Mouse (Mus musculus) embryo, embryonic 10 days (tissue): ENCODE measurements around the gene Bmp5.

Experiments
- DNase-seq: peaks from one replicate; pipeline ENCODE4 v3.0.0-alpha.2; 2015; ENCODE audit warnings: low spot score

Gene Bmp5

GRCm38 (mm10) chr9:75840841-75841240, 65.7 kb downstream of the Bmp5 start:
- no peak for DNase-seq

DNA sequence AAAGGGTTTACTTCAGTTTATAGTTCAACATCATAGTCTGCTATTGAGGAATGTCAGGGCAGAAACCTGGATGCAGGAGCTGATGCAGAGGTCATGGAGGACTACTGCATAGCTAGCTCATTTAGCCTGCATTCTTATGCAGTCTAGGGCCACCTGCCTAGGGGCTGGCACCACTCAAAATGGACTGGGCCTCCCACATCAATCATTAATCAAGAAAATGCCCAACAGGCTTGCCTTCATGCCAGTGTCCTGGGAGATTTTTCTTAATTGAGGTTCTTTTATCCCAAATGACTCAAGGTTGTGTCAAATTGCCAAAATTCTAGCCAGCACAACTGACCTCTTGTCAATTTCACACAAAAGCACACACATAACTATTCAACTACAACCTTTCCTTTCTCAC, 70.8 kb downstream of the Bmp5 start:
- no peak for DNase-seq

DNA sequence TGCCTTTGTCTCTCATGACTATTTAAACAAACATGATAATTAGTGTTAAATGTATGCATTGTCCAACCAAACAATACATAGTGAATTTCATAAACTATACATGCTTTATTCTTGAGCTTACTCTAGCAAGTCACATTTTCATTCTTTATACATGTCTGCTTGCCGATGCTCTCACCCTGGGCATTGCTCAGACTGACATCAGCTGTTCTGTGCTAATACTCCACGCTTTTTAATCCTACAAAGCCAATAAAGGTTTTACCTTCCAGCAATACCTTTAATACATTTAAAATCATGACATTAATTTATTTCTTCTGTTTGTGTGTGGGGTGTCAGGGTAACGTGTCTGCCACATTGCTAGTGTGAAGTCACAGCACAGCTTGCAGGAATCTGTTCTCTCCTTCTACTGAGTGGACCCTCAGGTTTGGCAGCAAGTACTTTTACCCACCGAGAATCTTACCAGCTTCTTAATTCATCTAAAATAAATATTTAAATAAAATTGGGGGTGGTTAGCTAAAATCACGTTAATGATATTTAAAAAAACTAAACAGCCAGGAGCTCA, 75.6 kb downstream of the Bmp5 start:
- DNase-seq: no peak

DNA sequence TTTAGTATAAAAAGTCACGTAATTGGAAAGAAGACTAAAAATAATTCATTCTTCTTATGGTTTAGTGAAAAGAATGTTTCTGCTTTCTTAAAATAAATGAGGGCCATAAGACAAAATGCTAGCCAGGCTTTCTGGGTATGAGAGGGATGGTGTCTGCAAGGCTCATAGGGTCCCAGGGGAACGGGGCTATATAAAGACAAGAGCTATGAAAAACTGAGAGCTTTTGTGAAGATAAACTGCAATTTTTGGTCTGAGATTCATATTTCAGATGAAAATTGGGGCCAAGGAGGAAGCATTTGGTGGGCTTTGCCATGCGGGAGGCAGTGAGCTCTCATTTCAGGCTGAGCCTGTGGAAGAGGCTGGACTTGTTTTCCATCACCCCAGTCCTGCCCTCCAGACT, 83.0 kb downstream of the Bmp5 start:
- no peak for DNase-seq

DNA sequence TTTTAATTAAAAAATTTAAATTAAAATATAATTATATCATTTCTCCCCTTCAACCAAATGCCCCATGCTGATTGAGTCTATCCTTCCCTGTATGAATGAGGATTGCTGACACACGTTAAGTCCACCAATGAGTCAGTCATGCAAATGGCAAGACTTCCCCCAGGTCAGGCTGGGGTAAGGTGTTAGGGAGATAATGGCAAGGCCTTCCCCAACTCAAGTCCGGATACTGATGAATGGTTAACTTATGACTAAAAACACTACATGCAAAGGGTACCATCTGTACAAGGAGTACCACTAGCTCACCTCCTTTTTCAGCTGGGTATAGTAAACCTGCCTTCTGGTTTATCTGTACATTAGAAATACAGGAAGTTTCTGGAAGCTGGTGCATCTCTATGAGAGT, 83.8 kb downstream of the Bmp5 start:
- DNase-seq: no peak

GRCm38 (mm10) chr9:75870332-75871177, 95.4 kb downstream of the Bmp5 start:
- DNase-seq: no peak

- DNase-seq: no peak
Measured at GRCm38 (mm10) chr9:75876333-75876732, 101.2 kb downstream of the Bmp5 start.

DNA sequence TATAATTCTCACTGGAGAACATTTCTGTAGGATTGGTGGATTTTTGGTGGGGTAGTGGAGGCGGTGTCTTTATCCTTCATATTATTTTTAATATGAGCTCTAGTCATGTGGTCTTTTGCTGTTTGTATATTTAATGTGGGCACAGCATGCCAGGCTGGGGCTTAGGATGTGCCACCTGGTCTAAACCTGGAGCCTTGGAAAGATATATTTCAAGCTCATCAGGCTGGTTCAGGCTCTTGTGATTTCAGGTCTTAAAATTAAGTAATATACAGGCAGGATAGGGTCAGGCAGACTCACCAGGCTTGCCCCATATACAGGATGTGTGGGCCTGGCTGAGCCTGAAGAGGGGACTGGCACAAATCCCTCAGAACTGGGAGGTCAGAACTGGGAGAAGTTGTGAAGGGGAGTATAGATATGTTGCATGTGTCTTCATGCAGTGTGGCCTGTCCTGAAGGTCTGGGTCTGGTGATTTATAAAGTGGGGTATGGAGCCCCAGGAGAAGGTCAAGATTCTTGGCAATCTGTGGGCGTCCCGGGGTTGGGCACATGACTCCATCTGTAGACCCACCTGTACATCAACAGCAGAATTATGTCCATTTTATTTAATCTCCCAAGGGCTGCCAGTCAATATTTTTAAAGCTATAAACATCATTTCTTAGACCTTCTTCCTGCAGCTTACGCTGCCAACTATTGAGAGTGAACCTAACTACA, 108.5 kb downstream of the Bmp5 start:
- no peak for DNase-seq

GRCm38 (mm10) chr9:75886801-75887544, 111.8 kb downstream of the Bmp5 start:
- no peak for DNase-seq

DNA sequence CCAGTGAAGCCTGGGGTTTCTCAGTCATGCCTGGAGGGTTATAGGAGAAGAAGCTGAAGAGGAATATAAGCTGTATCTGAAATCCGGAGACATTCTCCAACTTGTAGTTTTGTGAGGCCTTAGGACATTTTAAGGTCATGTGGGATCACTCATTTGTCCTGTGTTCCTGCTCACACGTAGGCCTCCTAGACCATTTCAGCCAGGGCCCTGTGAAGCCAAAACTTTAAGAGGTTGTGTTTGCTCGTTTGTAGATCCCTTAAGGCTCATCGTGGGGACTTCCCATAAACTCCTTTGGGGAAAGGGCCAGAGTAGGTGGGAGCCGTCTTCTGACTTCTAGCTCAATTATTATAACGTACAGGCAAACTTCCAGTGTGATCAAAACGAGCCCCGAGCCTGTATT, 121.8 kb downstream of the Bmp5 start:
- no peak for DNase-seq

- DNase-seq: no peak
Measured at GRCm38 (mm10) chr9:75898022-75898421, 122.9 kb downstream of the Bmp5 start.

- DNase-seq: no peak
Measured at GRCm38 (mm10) chr9:75901219-75901618, 126.1 kb downstream of the Bmp5 start.

- DNase-seq: peak; percentile 48
Measured at GRCm38 (mm10) chr9:75905497-75905896, 130.3 kb downstream of the Bmp5 start.

DNA sequence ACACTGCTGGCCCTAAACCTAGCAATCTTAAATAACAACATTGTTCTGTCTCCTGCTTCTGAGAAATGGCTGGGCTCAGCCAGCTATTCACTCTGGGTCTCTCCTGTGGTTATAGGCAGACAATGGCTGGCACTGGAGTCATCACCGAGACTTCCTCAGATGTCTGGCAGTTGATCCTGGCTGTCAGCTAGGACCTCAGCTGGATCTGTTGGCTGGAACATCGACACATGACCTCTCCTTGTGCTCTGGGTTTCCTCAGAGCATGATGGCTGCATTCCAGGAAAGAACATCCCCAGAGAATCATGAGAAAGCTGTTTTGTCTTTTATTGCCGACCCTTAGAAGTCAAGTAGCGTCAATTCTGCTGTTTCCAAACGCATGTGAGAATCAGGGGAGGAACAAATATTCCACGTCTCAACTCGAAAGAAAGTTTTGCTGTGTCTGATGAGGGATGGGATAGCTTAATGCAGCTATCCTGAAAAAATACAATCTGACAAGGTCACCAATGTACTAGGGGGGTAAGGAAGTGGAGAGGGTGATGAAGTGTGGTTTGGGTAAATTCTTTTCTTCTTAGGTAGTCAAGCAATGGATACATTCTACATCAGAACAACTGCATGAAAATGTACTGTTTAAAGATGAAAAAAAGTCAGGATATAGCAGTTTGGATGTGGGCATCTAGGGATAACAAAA, 135.1 kb downstream of the Bmp5 start:
- DNase-seq: peak; percentile 61

- DNase-seq: peak; percentile 8
Measured at GRCm38 (mm10) chr9:75911542-75911941, 136.4 kb downstream of the Bmp5 start.

GRCm38 (mm10) chr9:75916027-75916426, 140.9 kb downstream of the Bmp5 start:
- DNase-seq: peak; percentile 82

GRCm38 (mm10) chr9:75927196-75927880, 152.2 kb downstream of the Bmp5 start:
- DNase-seq: peak; percentile 11

DNA sequence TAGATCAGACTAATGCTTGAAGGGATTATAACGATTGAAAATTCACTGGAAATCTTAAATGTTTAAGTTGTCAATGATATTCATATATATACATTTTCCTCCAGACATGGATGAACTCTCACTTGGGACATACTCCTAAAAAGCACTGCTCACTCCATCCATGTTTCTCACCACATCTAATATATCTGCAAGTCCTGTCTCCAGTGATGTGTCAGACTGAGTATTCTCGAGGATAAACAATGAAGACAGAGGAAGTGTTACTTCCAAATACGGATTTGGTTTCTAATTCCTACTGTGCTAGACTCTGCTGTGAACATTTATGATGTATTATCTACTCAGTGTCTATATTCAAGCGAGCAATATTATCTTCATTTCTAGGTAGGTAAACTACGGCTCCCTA, 152.9 kb downstream of the Bmp5 start:
- DNase-seq: no peak

DNA sequence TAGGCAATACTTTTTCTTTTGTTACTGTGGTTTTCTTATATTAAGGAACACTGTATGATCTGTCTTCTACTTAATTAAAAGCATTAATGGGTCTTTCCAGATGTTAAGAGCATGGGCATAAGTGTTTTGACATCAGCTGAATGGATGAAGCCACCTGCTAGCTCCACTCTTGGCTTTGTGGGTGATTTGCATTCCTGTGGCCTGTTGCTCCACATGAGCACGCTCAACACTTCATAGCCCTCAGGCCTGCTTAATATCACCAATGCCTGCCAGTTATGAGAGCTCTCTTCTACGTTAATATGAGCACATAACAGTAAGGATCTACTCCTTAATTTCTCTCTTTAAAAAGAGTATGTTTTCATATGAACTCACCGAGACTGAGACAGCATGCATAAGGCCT, 169.5 kb downstream of the Bmp5 start:
- DNase-seq: no peak
